Mouse (Mus musculus) C2C12 (cell line): Measurements from ENCODE around the gene Irx3. TPM values are rescaled to one million over a fixed set of nuclear protein-coding genes. Genes with fewer than 3 reads are reported as not detected.

Experiments
- H3K27me3 ChIP-seq: one replicate; pipeline ENCODE4 v1.6.1; 2011; ENCODE audit not compliant: control insufficient read depth, insufficient read depth, insufficient read length
- H3K36me3 ChIP-seq: one replicate; pipeline ENCODE4 v1.6.1; 2011; ENCODE audit not compliant: control insufficient read depth, insufficient read depth
- H3K4me3 ChIP-seq: one replicate; pipeline ENCODE4 v1.5.1; 2011; ENCODE audit warnings: mild to moderate bottlenecking, control low read depth; ENCODE audit not compliant: poor library complexity, insufficient read depth, severe bottlenecking
- H3K79me2 ChIP-seq: one replicate; pipeline ENCODE4 v1.6.1; 2011; ENCODE audit not compliant: control insufficient read depth, insufficient read depth
- H3K79me3 ChIP-seq: one replicate; pipeline ENCODE4 v1.6.1; 2011; ENCODE audit warnings: low read depth, control low read depth
- H3ac ChIP-seq: one replicate; pipeline ENCODE3; 2011; ENCODE audit warnings: low read depth; ENCODE audit not compliant: control insufficient read depth, insufficient read length
- CEBPB ChIP-seq: IDR thresholded peaks from one replicate; pipeline ENCODE4 v1.6.1; 2011; ENCODE audit warnings: low read depth, mild to moderate bottlenecking, control low read depth, moderate library complexity
- CTCF ChIP-seq: IDR thresholded peaks from one replicate; pipeline ENCODE4 v1.5.1; 2011; ENCODE audit not compliant: control insufficient read depth, insufficient read depth, insufficient read length
- FOSL1 ChIP-seq: IDR thresholded peaks from one replicate; pipeline ENCODE4 v1.8.0; 2011; ENCODE audit warnings: mild to moderate bottlenecking, low read length; ENCODE audit not compliant: poor library complexity, insufficient read depth, severe bottlenecking
- MAX ChIP-seq: IDR thresholded peaks from one replicate; pipeline ENCODE4 v1.6.1; 2011; ENCODE audit warnings: mild to moderate bottlenecking, control low read depth
- MYOD1 ChIP-seq: IDR thresholded peaks from one replicate; pipeline ENCODE4 v1.6.1; 2011; ENCODE audit warnings: low read depth; ENCODE audit not compliant: control insufficient read depth, insufficient read length
- MYOG ChIP-seq: IDR thresholded peaks from one replicate; pipeline ENCODE4 v1.6.1; 2011; ENCODE audit not compliant: control insufficient read depth, insufficient read length; ENCODE audit errors: extremely low read depth
- USF1 ChIP-seq: IDR thresholded peaks from one replicate; pipeline ENCODE4 v1.6.1; 2011; ENCODE audit warnings: low read depth, mild to moderate bottlenecking, control low read depth, moderate library complexity
- long read RNA-seq, 2 experiments: library from polyadenylated mRNA; unstranded; transcript quantifications; one replicate each; pipeline ENCODE4 v2.0.0; 2019 to 2020
- polyA plus RNA-seq: library from polyadenylated mRNA; unstranded; fragments of >200 nt; fragmentation: generic; extraction: Trizol; gene quantifications from one replicate; pipeline ENCODE4 v1.2.1, GENCODE M21; 2012; ENCODE audit warnings: missing spikeins

Irx3 gene
- polyA plus RNA-seq, result 8.8 TPM
- long read RNA-seq, experiment 1, transcript Irx3-202 (4 exons, 2,748 nt), result major isoform, 7 of 8 reads
- long read RNA-seq, experiment 1, partial matches to known transcripts, result 1 of 8 reads
- long read RNA-seq, experiment 1, other reads (novel, unspliced or antisense), result 0 of 8 reads
- long read RNA-seq, experiment 2, transcript Irx3-202 (4 exons, 2,748 nt), result major isoform, 29 of 32 reads
- long read RNA-seq, experiment 2, partial matches to known transcripts, result 3 of 32 reads
- long read RNA-seq, experiment 2, other reads (novel, unspliced or antisense), result 0 of 32 reads

- no peaks in the 10 kb centered on the region for H3K27me3 ChIP-seq
- no peaks in the 10 kb centered on the region for H3K36me3 ChIP-seq
- TF ChIP-seq USF1, result no peak
- TF ChIP-seq MYOG, result no peak
- TF ChIP-seq MYOD1, result no peak
- no peak for TF ChIP-seq CEBPB
- no peak for TF ChIP-seq FOSL1
- no peak for TF ChIP-seq MAX
- no peak for TF ChIP-seq CTCF
Observed at GRCm38 (mm10) chr8:91801839-91802238, at the start of gene Irx3. TSS of gene Irx3 (minus strand) at chr8:91802067.

GRCm38 (mm10) chr8:91851359-91851758, 49.5 kb upstream of the Irx3 start:
- H3K4me3 ChIP-seq, result no peak overlapping the region
- TF ChIP-seq MYOD1, result no peak
- no peak for TF ChIP-seq MAX
- TF ChIP-seq USF1, result no peak
- TF ChIP-seq MYOG, result no peak
- no peaks in the 10 kb centered on the region for H3K27me3 ChIP-seq
- no peaks in the 10 kb centered on the region for H3K79me3 ChIP-seq
- no peaks in the 10 kb centered on the region for H3K36me3 ChIP-seq
- no peak overlapping the region for H3ac ChIP-seq
- H3K79me2 ChIP-seq, result no peaks in the 10 kb centered on the region

More at GRCm38 (mm10) chr8:91801839-91802238, at the start of gene Irx3:
- H3K79me3 ChIP-seq, result no peaks in the 10 kb centered on the region
- peak within 1 kb of the TSS; percentile 36 for H3K4me3 ChIP-seq
- no peaks in the 10 kb centered on the region for H3K79me2 ChIP-seq
- peak within 1 kb of the TSS; percentile 67 for H3ac ChIP-seq

GRCm38 (mm10) chr8:91849984-91850383, 48.1 kb upstream of the Irx3 start:
- Histone ChIP-seq H3K79me2 (no peaks in the 10 kb centered on the region), H3K79me3 (no peaks in the 10 kb centered on the region), H3K36me3 (no peaks in the 10 kb centered on the region), H3K4me3 (no peak overlapping the region), H3K27me3 (no peaks in the 10 kb centered on the region), H3ac (no peak overlapping the region)
- no peak for TF ChIP-seq MYOG
- TF ChIP-seq USF1, result no peak
- no peak for TF ChIP-seq CTCF
- TF ChIP-seq MYOD1, result no peak

GRCm38 (mm10) chr8:91849529-91849928, 47.7 kb upstream of the Irx3 start:
- TF ChIP-seq MYOG, result no peak
- no peak for TF ChIP-seq MYOD1
- no peak for TF ChIP-seq USF1
- TF ChIP-seq MAX, result no peak
- no peak for TF ChIP-seq FOSL1
- no peak for TF ChIP-seq CTCF
- TF ChIP-seq CEBPB, result no peak
- H3ac ChIP-seq, result no peak overlapping the region
- H3K36me3 ChIP-seq, result no peaks in the 10 kb centered on the region
- no peaks in the 10 kb centered on the region for H3K27me3 ChIP-seq
- no peaks in the 10 kb centered on the region for H3K79me2 ChIP-seq
- H3K79me3 ChIP-seq, result no peaks in the 10 kb centered on the region
- H3K4me3 ChIP-seq, result no peak overlapping the region

GRCm38 (mm10) chr8:91845641-91846040, 43.8 kb upstream of the Irx3 start:
- TF ChIP-seq CEBPB, result no peak
- no peak for TF ChIP-seq USF1
- no peak for TF ChIP-seq FOSL1
- no peak for TF ChIP-seq MYOG
- TF ChIP-seq MYOD1, result no peak
- Histone ChIP-seq H3K36me3 (no peaks in the 10 kb centered on the region), H3K79me3 (no peaks in the 10 kb centered on the region), H3ac (no peak overlapping the region), H3K79me2 (no peaks in the 10 kb centered on the region), H3K27me3 (no peaks in the 10 kb centered on the region), H3K4me3 (no peak overlapping the region)

- H3K4me3 ChIP-seq, result no peak overlapping the region
- H3K79me3 ChIP-seq, result no peaks in the 10 kb centered on the region
- H3K27me3 ChIP-seq, result peaks cover 7% of the 10 kb centered on the region
- H3K79me2 ChIP-seq, result no peaks in the 10 kb centered on the region
- TF ChIP-seq CEBPB (no peak), USF1 (no peak), CTCF (no peak), FOSL1 (no peak), MYOD1 (no peak), MAX (no peak), MYOG (no peak)
- H3ac ChIP-seq, result no peak overlapping the region
- no peaks in the 10 kb centered on the region for H3K36me3 ChIP-seq
Observed at GRCm38 (mm10) chr8:91837131-91837530, 35.3 kb upstream of the Irx3 start.
